Mouse (Mus musculus) CD4-positive naive resting alpha-beta T cell, adult 76 days (primary cell): ENCODE results near the gene Ttc13. TPM values are rescaled to one million over a fixed set of nuclear protein-coding genes. Genes with fewer than 3 reads are reported as not detected.

Source experiments
- total RNA-seq: library from RNA; stranded (reverse); gene quantifications from one replicate; pipeline ENCODE4 v1.2.4, GENCODE M21; 2023

The Ttc13 gene
- 145 TPM for total RNA-seq

GRCm38 (mm10) chr8:124721862-124722515 lies at the start of gene Ttc13, which contains the start of gene Arv1:
Gene Ttc13, minus strand, starts transcription at chr8:124721983.
Gene Arv1, plus strand, starts transcription at chr8:124722139.

GRCm38 (mm10) chr8:124751709-124752173 lies 30.0 kb upstream of the Ttc13 start, which contains the start of gene Fam89a:
Gene Fam89a, minus strand, starts transcription at chr8:124751832.

DNA sequence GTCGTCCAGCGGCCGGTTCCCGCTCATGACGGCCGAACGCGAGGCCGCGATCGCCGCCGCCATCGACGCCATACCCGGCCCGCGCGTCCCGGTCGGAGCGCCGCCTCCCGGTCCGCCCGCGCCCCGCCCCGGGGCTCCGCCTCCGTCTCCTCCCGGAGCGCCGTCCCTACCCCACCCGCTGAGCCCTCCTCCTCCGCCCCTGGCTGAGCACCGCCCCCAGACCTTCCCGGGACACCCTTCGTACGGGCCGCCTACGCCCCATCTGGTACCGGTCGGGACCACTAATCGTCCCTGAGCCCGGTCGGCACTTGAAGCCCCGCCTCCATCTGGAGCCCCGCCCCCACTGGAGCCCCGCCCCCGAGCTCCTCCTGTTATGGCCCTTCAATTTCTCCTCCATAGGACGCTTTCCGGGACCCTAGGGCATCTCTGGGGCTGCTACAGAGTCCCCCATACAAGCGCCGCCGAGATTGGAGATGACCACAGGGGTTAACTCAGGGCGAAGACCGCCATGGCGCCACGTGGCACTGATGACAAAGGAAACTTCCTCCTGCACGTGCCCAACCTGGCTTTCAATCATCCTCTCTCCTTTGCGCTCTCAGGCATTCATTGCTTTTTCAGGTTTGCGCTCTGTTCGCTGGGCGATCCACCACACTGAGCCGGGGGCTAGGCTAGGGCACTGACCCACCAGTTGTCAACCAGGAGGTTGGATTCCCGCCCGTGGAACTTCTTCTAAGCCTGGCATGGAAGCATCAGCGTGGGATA lies 58.5 kb downstream of the Ttc13 start, which contains the start of gene 2310022B05Rik:
2310022B05Rik (minus strand) TSS at position 258 of the 762 bp plus-strand sequence.

Other genes starting within 250 kb of the Ttc13 start
- 62.7 TPM for gene Cog2, start 201.2 kb downstream of the Ttc13 start, total RNA-seq
- gene Agt, start 152.3 kb downstream of the Ttc13 start, total RNA-seq = not detected
- gene Capn9, start 145.9 kb downstream of the Ttc13 start, total RNA-seq = not detected
- 9.7 TPM for gene 2310022B05Rik, start 58.6 kb downstream of the Ttc13 start, total RNA-seq
- 33.8 TPM for gene Arv1, start 156 bp upstream of the Ttc13 start, total RNA-seq
- gene Fam89a, start 29.8 kb upstream of the Ttc13 start, total RNA-seq = not detected
- gene Trim67, start 71.1 kb upstream of the Ttc13 start, total RNA-seq = not detected
- gene Gnpat, start 141.1 kb upstream of the Ttc13 start, total RNA-seq = 58.9 TPM
- gene 2810004N23Rik, start 141.1 kb upstream of the Ttc13 start, total RNA-seq = 27.8 TPM
- gene Exoc8, start 175.7 kb upstream of the Ttc13 start, total RNA-seq = 8.2 TPM
- 32.7 TPM for gene Sprtn, start 175.9 kb upstream of the Ttc13 start, total RNA-seq
- gene Egln1, start 227.3 kb upstream of the Ttc13 start, total RNA-seq = 33.9 TPM